Mouse (Mus musculus): ENCODE measurements around the gene Spns1.

GRCm38 (mm10) chr7:126345557-126345956 is 31.7 kb downstream of the Spns1 start:
- TF ChIP-seq CTCF (IDR thresholded peaks at IDR 0.05; ENCODE audit: low read depth, low read length) (no peak), GATA1 (IDR thresholded peaks at IDR 0.05; ENCODE audit: borderline replicate concordance, low read length) (no peak), TAL1 (conservative IDR thresholded peaks at IDR 0.05; ENCODE audit: low read depth, low read length) (no peak)
